Mouse (Mus musculus) midbrain, embryonic 12.5 days (tissue): ENCODE data around the gene Atf7ip. TPM values are rescaled to one million over a fixed set of nuclear protein-coding genes. Genes with fewer than 3 reads are reported as not detected.
"Not testable (repeated sequence)": the region's sequence is repeated elsewhere in the genome, so short reads cannot be mapped to it uniquely, and the experiment has no call there.

Experiments used
- ATAC-seq: fragments of 200-750 bp; cut with Nextera tagmentation; 2 replicates; pipeline ENCODE4 v1.8.0; 2017; ENCODE audit warnings: low read depth, moderate TSS enrichment, moderate library complexity; ENCODE audit not compliant: low FRiP score
- H3K27ac ChIP-seq: fragments of 300-500 bp; sonication (generic); replicated peaks from 2 replicates; pipeline ENCODE4 v1.5.1; 2016; ENCODE audit warnings: mild to moderate bottlenecking
- H3K27me3 ChIP-seq: fragments of 300-500 bp; sonication (generic); 2 replicates; pipeline ENCODE4 v1.6.1; 2016; ENCODE audit warnings: mild to moderate bottlenecking
- H3K36me3 ChIP-seq: fragments of 300-500 bp; sonication (generic); 2 replicates; pipeline ENCODE4 v1.6.1; 2016
- H3K4me1 ChIP-seq: fragments of 300-500 bp; sonication (generic); 2 replicates; pipeline ENCODE4 v1.6.1; 2016
- H3K4me2 ChIP-seq: fragments of 300-500 bp; sonication (generic); replicated peaks from 2 replicates; pipeline ENCODE4 v1.6.1; 2016; ENCODE audit warnings: mild to moderate bottlenecking, moderate library complexity
- H3K4me3 ChIP-seq: fragments of 300-500 bp; sonication (generic); 2 replicates; pipeline ENCODE4 v1.5.1; 2016; ENCODE audit warnings: mild to moderate bottlenecking
- H3K9ac ChIP-seq: fragments of 300-500 bp; sonication (generic); replicated peaks from 2 replicates; pipeline ENCODE4 v1.6.1; 2016; ENCODE audit warnings: mild to moderate bottlenecking, moderate library complexity
- H3K9me3 ChIP-seq: fragments of 300-500 bp; sonication (generic); 2 replicates; pipeline ENCODE4 v1.6.1; 2016; ENCODE audit warnings: mild to moderate bottlenecking
- WGBS: fragments of 180-500 bp; shearing (Covaris S2); methylation state at CpG from one replicate; pipeline ENCODE4 v1.1.7; 2016; 5-methylcytosine and 5-hydroxymethylcytosine counted together
- polyA plus RNA-seq: library from polyadenylated mRNA; unstranded; fragments of >200 nt; fragmentation: Nextera tagmentation; extraction: Ambion mirVana; gene quantifications from 2 replicates; pipeline ENCODE4 v1.2.1, GENCODE M21; 2016

The Atf7ip gene
- polyA plus RNA-seq, result 61.4 TPM in 2 replicates

DNA sequence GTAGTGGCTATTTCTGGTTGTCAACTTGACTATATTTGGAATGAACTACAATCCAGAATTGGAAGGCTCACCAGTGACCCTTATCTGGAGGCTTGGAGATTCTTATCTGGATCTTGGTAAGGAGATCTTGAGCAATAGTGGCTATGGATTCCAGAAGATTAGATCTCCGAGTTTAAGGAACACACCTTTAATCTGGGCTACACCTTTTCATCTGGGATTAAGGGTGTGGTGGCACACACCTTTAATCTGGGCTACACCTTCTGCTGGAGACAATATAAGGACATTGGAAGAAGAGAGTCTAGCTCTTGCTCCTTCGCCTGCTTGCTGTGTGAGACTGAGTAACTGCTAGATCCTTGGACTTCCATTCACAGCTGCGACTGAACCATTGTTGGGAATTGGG is at the start of gene Atf7ip:
Gene Atf7ip, plus strand, starts transcription at position 301 of the 400 bp plus-strand sequence.
- not testable (repeated sequence) for ATAC-seq, H3K9ac ChIP-seq, H3K27me3 ChIP-seq, H3K4me3 ChIP-seq, H3K27ac ChIP-seq, H3K9me3 ChIP-seq, H3K4me1 ChIP-seq, H3K4me2 ChIP-seq, H3K36me3 ChIP-seq
- 89% methylated on average over 3 of the region's 3 CpGs for WGBS

GRCm38 (mm10) chr6:136456302-136456701 is 49.7 kb upstream of the Atf7ip start:
- Histone ChIP-seq H3K27ac (no peak overlapping the region), H3K27me3 (no peaks in the 10 kb centered on the region; the same call in 1 of the 2 replicates), H3K9ac (no peak overlapping the region), H3K36me3 (no peaks in the 10 kb centered on the region), H3K4me3 (no peak overlapping the region), H3K9me3 (no peaks in the 10 kb centered on the region), H3K4me1 (no peaks in the 10 kb centered on the region), H3K4me2 (no peak overlapping the region)
- ATAC-seq, result no peak
- 90% methylated on average over 1 of the region's 1 CpGs for WGBS

GRCm38 (mm10) chr6:136459156-136459555 is 46.8 kb upstream of the Atf7ip start:
- H3K4me1 ChIP-seq, result no peaks in the 10 kb centered on the region
- no peak overlapping the region for H3K4me2 ChIP-seq
- no peak for ATAC-seq
- no peaks in the 10 kb centered on the region for H3K36me3 ChIP-seq
- no peak overlapping the region for H3K4me3 ChIP-seq
- no peaks in the 10 kb centered on the region; the same call in 1 of the 2 replicates for H3K27me3 ChIP-seq
- H3K9me3 ChIP-seq, result no peaks in the 10 kb centered on the region
- 90% methylated on average over 7 of the region's 7 CpGs for WGBS
- H3K27ac ChIP-seq, result no peak overlapping the region
- H3K9ac ChIP-seq, result no peak overlapping the region

GRCm38 (mm10) chr6:136463491-136463890 is 42.5 kb upstream of the Atf7ip start:
- H3K4me3 ChIP-seq, result no peak overlapping the region
- WGBS, result 33% methylated on average over 9 of the region's 9 CpGs
- H3K36me3 ChIP-seq, result no peaks in the 10 kb centered on the region
- no peak for ATAC-seq
- no peaks in the 10 kb centered on the region; the same call in 1 of the 2 replicates for H3K27me3 ChIP-seq
- H3K9ac ChIP-seq, result no peak overlapping the region; the same call in 1 of the 2 replicates
- no peak overlapping the region for H3K4me2 ChIP-seq
- no peak overlapping the region for H3K27ac ChIP-seq
- H3K9me3 ChIP-seq, result peaks cover 9% of the 10 kb centered on the region; the same call in 1 of the 2 replicates
- peaks cover 9% of the 10 kb centered on the region for H3K4me1 ChIP-seq

DNA sequence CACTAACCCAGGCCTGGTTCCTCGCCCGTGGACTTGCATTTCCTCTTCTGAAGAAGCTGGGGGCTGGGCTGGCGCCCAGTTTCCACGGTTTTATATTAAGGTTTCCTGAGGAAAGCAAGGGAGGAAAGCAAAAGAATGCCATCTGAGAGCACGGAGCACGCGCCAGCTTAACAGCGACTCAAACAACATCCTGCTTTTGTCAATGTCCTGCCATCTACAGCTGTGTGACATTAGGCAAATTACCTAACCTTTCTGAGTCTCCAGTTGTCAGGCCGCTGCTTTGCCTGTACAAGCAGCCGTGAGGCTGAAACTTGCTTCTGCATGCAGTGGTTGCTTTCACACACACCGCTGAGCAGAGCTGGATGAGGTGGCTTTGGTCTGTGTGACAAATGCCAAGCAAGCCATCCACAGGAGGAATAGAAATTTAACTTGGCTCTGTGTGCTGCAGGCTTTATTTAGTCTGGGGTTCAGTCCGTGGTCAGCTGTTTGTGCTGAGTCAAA is 41.8 kb upstream of the Atf7ip start:
- H3K27me3 ChIP-seq, result no peaks in the 10 kb centered on the region; the same call in 1 of the 2 replicates
- 71% methylated on average over 12 of the region's 12 CpGs for WGBS
- 0 out of 2 replicates have a peak overlapping the region, but pooled peaks have one; percentile 26 for H3K27ac ChIP-seq

DNA sequence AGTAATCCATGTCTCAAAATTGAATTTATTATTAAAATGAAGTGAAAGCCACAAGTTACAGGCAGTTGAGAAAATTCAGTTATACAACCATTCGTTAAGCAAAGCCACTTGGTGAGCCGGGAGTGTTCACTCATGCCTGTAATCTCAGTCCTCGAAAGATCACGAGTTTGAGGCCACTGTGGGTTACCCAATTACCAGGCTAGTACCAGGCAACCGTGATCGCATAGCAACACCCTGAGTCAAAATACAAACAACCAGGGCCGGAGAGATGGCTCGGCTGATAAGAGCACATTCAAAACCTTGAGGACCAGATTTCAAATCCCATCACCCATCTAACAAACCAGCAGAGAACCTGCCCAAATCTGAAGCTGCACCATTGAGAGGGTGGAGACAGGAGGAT is 40.9 kb upstream of the Atf7ip start:
- Histone ChIP-seq H3K36me3 (no peaks in the 10 kb centered on the region), H3K4me2 (no peak overlapping the region), H3K9ac (no peak overlapping the region), H3K27ac (no peak overlapping the region), H3K4me1 (peaks cover 19% of the 10 kb centered on the region), H3K4me3 (no peak overlapping the region), H3K27me3 (no peaks in the 10 kb centered on the region; the same call in 1 of the 2 replicates), H3K9me3 (peaks cover 9% of the 10 kb centered on the region; the same call in 1 of the 2 replicates)
- WGBS, result 85% methylated on average over 8 of the region's 8 CpGs
- ATAC-seq, result no peak

More for the DNA sequence above, 41.8 kb upstream of the Atf7ip start:
- H3K4me2 ChIP-seq, result no peak overlapping the region
- H3K4me3 ChIP-seq, result no peak overlapping the region
- peaks cover 14% of the 10 kb centered on the region for H3K4me1 ChIP-seq
- peaks cover 9% of the 10 kb centered on the region; the same call in 1 of the 2 replicates for H3K9me3 ChIP-seq
- ATAC-seq, result no peak
- no peak overlapping the region for H3K9ac ChIP-seq
- H3K36me3 ChIP-seq, result no peaks in the 10 kb centered on the region

DNA sequence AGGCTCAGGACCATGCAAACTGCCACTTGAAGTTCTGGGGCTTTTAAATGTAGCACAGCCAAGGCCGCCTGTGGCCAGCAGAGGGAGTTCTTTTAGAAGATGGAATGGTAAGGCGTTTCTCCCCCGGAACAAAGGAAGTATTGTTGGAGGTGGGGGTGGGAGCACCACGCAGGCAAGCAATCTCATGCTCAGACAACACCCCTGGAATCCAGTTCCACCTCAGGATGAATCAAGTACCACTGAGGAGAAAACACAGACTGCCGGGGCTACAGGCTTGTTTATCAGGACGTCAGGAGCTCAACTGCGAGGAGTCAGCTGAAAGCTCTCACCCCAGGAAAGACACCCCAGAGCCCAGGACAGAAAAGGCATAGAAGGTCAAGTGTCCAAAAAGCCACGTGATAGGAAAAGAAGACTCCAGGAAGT is 40.0 kb upstream of the Atf7ip start:
- no peak for ATAC-seq
- Histone ChIP-seq H3K27me3 (no peaks in the 10 kb centered on the region), H3K4me2 (no peak overlapping the region), H3K27ac (peak overlapping the region; percentile 58), H3K4me1 (peaks cover 19% of the 10 kb centered on the region), H3K36me3 (no peaks in the 10 kb centered on the region), H3K9me3 (peaks cover 9% of the 10 kb centered on the region; the same call in 1 of the 2 replicates), H3K9ac (no peak overlapping the region), H3K4me3 (no peak overlapping the region)
- WGBS, result 25% methylated on average over 8 of the region's 8 CpGs

GRCm38 (mm10) chr6:136466956-136467750 is 38.8 kb upstream of the Atf7ip start:
- no peaks in the 10 kb centered on the region for H3K36me3 ChIP-seq
- H3K4me2 ChIP-seq, result no peak overlapping the region
- H3K27me3 ChIP-seq, result no peaks in the 10 kb centered on the region
- peaks cover 25% of the 10 kb centered on the region for H3K4me1 ChIP-seq
- no peak overlapping the region for H3K9ac ChIP-seq
- WGBS, result 50% methylated on average over 14 of the region's 14 CpGs
- H3K9me3 ChIP-seq, result peaks cover 9% of the 10 kb centered on the region; the same call in 1 of the 2 replicates
- no peak for ATAC-seq
- peak overlapping the region; percentile 98 for H3K27ac ChIP-seq
- H3K4me3 ChIP-seq, result no peak overlapping the region

DNA sequence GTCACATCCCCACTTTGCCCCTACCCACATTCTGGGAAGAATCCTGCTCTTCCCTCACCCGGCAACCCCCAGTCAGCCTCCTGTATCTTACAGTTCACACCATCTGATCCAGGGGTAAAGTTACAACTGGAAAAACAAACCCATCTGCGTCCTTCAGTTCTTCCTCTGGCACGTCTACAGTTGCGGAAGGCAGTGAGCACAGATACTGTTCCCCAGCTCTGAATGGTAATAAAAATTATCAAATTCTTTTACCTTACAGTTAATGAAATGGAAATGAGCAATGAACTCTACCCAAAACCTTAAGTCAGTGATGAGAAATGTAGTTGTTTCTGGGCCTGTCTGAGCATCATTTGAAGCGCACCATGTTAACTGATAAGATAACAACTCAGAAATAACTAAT is 38.1 kb upstream of the Atf7ip start:
- Histone ChIP-seq H3K9me3 (peaks cover 9% of the 10 kb centered on the region; the same call in 1 of the 2 replicates), H3K4me2 (no peak overlapping the region), H3K4me3 (no peak overlapping the region), H3K36me3 (no peaks in the 10 kb centered on the region), H3K27me3 (no peaks in the 10 kb centered on the region), H3K27ac (peak overlapping the region; percentile 98), H3K4me1 (peaks cover 25% of the 10 kb centered on the region), H3K9ac (no peak overlapping the region)
- 52% methylated on average over 5 of the region's 5 CpGs for WGBS
- ATAC-seq, result no peak

GRCm38 (mm10) chr6:136468401-136468912 is 37.5 kb upstream of the Atf7ip start:
- no peaks in the 10 kb centered on the region for H3K36me3 ChIP-seq
- peak overlapping the region; percentile 98 for H3K27ac ChIP-seq
- no peak overlapping the region for H3K4me3 ChIP-seq
- no peak overlapping the region for H3K4me2 ChIP-seq
- peak; percentile 75 for ATAC-seq
- H3K9ac ChIP-seq, result no peak overlapping the region
- peaks cover 9% of the 10 kb centered on the region; the same call in 1 of the 2 replicates for H3K9me3 ChIP-seq
- peaks cover 25% of the 10 kb centered on the region for H3K4me1 ChIP-seq
- 2% methylated on average over 12 of the region's 12 CpGs for WGBS
- H3K27me3 ChIP-seq, result no peaks in the 10 kb centered on the region

DNA sequence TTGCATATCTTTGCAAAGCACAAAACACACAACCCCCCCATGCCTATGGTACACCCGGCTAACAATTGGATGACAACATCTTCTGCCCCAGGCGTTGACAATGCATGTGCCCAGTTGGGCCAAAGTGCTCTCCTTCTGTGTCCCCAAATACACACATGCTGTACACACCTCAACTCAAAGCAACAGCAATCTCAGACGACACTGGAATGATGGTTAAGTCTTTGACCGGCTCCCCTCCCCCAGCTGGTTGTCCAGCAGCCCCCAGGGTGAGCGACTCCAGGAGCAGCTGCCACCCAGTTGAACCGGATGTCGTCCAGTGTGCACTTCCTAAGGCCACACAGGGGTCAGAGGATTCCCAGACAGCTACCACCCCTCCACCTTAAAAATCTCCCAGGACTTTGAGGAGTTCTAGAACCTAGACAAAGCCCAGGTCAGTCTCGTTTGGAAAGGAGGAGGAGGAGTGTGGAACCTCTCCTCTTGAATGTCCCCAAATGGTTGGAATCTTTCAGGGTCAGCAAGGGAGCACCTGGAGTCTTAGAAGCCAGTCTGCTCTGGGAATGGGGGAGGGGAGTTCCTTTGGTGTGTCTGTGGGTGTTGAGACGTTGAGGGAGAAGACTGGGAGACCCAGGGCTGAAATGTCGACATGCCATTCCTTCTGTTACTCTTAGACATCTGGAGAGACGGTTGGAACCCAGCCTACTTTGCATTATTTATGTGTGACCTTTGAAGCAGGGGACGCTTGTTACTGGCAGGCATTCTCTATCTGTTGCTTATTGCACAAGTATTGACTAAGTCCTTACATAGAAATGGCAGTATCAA is 36.8 kb upstream of the Atf7ip start:
- no peak for ATAC-seq
- H3K4me2 ChIP-seq, result no peak overlapping the region
- peaks cover 9% of the 10 kb centered on the region; the same call in 1 of the 2 replicates for H3K9me3 ChIP-seq
- H3K36me3 ChIP-seq, result no peaks in the 10 kb centered on the region
- peaks cover 25% of the 10 kb centered on the region for H3K4me1 ChIP-seq
- H3K27ac ChIP-seq, result peak overlapping the region; percentile 98
- no peaks in the 10 kb centered on the region for H3K27me3 ChIP-seq
- 20% methylated on average over 12 of the region's 12 CpGs for WGBS
- no peak overlapping the region for H3K9ac ChIP-seq
- no peak overlapping the region for H3K4me3 ChIP-seq
